Mouse (Mus musculus) MEL (cell line): ENCODE data around the gene Toe1. TPM values are rescaled to one million over a fixed set of nuclear protein-coding genes. Genes with fewer than 3 reads are reported as not detected.

ENCODE experiments used
- DNase-seq: peaks from one replicate; pipeline ENCODE4 v3.0.0; 2011; ENCODE audit warnings: low read depth, low spot score
- H3K27ac ChIP-seq: 2 replicates; pipeline ENCODE4 v1.5.1; 2012; ENCODE audit warnings: low read depth, mild to moderate bottlenecking, control low read depth, low read length, moderate library complexity; ENCODE audit not compliant: control insufficient read depth
- H3K27me3 ChIP-seq, 2 experiments: fragments of 150-350 bp in 1 of 2; sonication (generic) in 1 of 2; 2 replicates each; pipeline ENCODE4 v1.6.1; 2012; ENCODE audit warnings: low read length in 2 of 2, mild to moderate bottlenecking in 2 of 2, improper control_type of control experiment in 1 of 2, moderate library complexity in 1 of 2; ENCODE audit not compliant: insufficient read depth in 2 of 2, control insufficient read depth in 1 of 2
- H3K36me3 ChIP-seq, 2 experiments: 2 replicates each; pipeline ENCODE4 v1.6.1; 2012 to 2014; ENCODE audit warnings: low read length in 2 of 2, improper control_type of control experiment in 1 of 2, inconsistent platforms in 1 of 2, mild to moderate bottlenecking in 1 of 2; ENCODE audit not compliant: insufficient read depth in 2 of 2, control insufficient read depth in 1 of 2
- H3K4me1 ChIP-seq, 2 experiments: fragments of 150-350 bp in 1 of 2; sonication (generic) in 1 of 2; 2 replicates each; pipeline ENCODE4 v1.6.1; 2012; ENCODE audit warnings: low read length in 2 of 2, improper control_type of control experiment in 1 of 2, mild to moderate bottlenecking in 1 of 2; ENCODE audit not compliant: insufficient read depth in 2 of 2, control insufficient read depth in 1 of 2
- H3K4me3 ChIP-seq, 2 experiments: fragments of 150-350 bp in 1 of 2; sonication (generic) in 1 of 2; 2 replicates each; pipeline ENCODE4 v1.5.1; 2012; ENCODE audit warnings: low read depth in 2 of 2, low read length in 2 of 2, mild to moderate bottlenecking in 2 of 2, moderate library complexity in 2 of 2, control low read depth in 1 of 2, improper control_type of control experiment in 1 of 2; ENCODE audit not compliant: control insufficient read depth in 1 of 2, insufficient read depth in 1 of 2
- H3K79me2 ChIP-seq: 2 replicates; pipeline ENCODE4 v1.6.1; 2012; ENCODE audit warnings: mild to moderate bottlenecking, low read length, moderate library complexity; ENCODE audit not compliant: control insufficient read depth, poor library complexity, insufficient read depth
- H3K9ac ChIP-seq: 2 replicates; pipeline ENCODE4 v1.6.1; 2012; ENCODE audit warnings: low read depth, mild to moderate bottlenecking, control low read depth, low read length, moderate library complexity; ENCODE audit not compliant: control insufficient read depth, poor library complexity, severe bottlenecking
- H3K9me3 ChIP-seq: fragments of 150-350 bp; sonication (generic); replicated peaks from 2 replicates; pipeline ENCODE4 v1.6.1; 2012; ENCODE audit warnings: mild to moderate bottlenecking, low read length, improper control_type of control experiment, moderate library complexity; ENCODE audit not compliant: insufficient read depth
- BHLHE40 ChIP-seq: IDR thresholded peaks from 2 replicates; pipeline ENCODE4 v1.6.1; 2012; ENCODE audit warnings: low read depth, mild to moderate bottlenecking, inconsistent platforms, low read length, improper control_type of control experiment, borderline replicate concordance
- CHD1 ChIP-seq: IDR thresholded peaks from 2 replicates; pipeline ENCODE4 v1.6.1; 2012; ENCODE audit warnings: low read depth, mild to moderate bottlenecking, inconsistent platforms, low read length, improper control_type of control experiment
- CTCF ChIP-seq, 3 experiments: IDR thresholded peaks in 2 of 3; conservative IDR thresholded peaks in 1 of 3; 2 replicates each; pipeline ENCODE4 v1.5.1; 2011 to 2012; ENCODE audit warnings: low read length in 3 of 3, low read depth in 2 of 3, mild to moderate bottlenecking in 2 of 3, improper control_type of control experiment in 1 of 3, inconsistent platforms in 1 of 3, mixed read lengths in 1 of 3, moderate library complexity in 1 of 3; ENCODE audit not compliant: control insufficient read depth in 1 of 3, insufficient read depth in 1 of 3, poor library complexity in 1 of 3, severe bottlenecking in 1 of 3
- ETS1 ChIP-seq: IDR thresholded peaks from 2 replicates; pipeline ENCODE4 v1.6.1; 2012; ENCODE audit warnings: low read depth, mild to moderate bottlenecking, inconsistent platforms, low read length, improper control_type of control experiment, moderate library complexity
- HCFC1 ChIP-seq: IDR thresholded peaks from 2 replicates; pipeline ENCODE4 v1.6.1; 2012; ENCODE audit warnings: low read depth, mild to moderate bottlenecking, inconsistent platforms, low read length, improper control_type of control experiment, moderate library complexity
- KAT2A ChIP-seq: conservative IDR thresholded peaks from 2 replicates; pipeline ENCODE4 v1.6.1; 2012; ENCODE audit warnings: low read depth, low read length, improper control_type of control experiment, inconsistent platforms
- MAFK ChIP-seq: IDR thresholded peaks from 2 replicates; pipeline ENCODE4 v1.6.1; 2011; ENCODE audit warnings: low read depth, mild to moderate bottlenecking, low read length, improper control_type of control experiment, borderline replicate concordance
- MAX ChIP-seq: IDR thresholded peaks from 2 replicates; pipeline ENCODE4 v1.6.1; 2011; ENCODE audit warnings: low read length, improper control_type of control experiment
- MXI1 ChIP-seq: IDR thresholded peaks from 2 replicates; pipeline ENCODE4 v1.6.1; 2011; ENCODE audit warnings: mild to moderate bottlenecking, low read depth, low read length, improper control_type of control experiment
- MYB ChIP-seq: IDR thresholded peaks from 2 replicates; pipeline ENCODE4 v1.6.1; 2011; ENCODE audit warnings: mild to moderate bottlenecking, low read depth, low read length, improper control_type of control experiment
- NRF1 ChIP-seq: IDR thresholded peaks from 2 replicates; pipeline ENCODE4 v1.6.1; 2014; ENCODE audit warnings: low read depth, mild to moderate bottlenecking, inconsistent platforms, low read length, improper control_type of control experiment, moderate library complexity; ENCODE audit not compliant: poor library complexity, insufficient read depth, severe bottlenecking
- POLR2A ChIP-seq, 2 experiments: IDR thresholded peaks; 2 replicates each; pipeline ENCODE4 v1.6.1; 2011 to 2012; ENCODE audit warnings: low read length in 2 of 2, mild to moderate bottlenecking in 2 of 2, control low read depth in 1 of 2, improper control_type of control experiment in 1 of 2, low read depth in 1 of 2, moderate library complexity in 1 of 2; ENCODE audit not compliant: control insufficient read depth in 1 of 2, insufficient read depth in 1 of 2, poor library complexity in 1 of 2
- POLR2AphosphoS2 ChIP-seq: IDR thresholded peaks from 2 replicates; pipeline ENCODE4 v1.6.1; 2011; ENCODE audit warnings: low read length, improper control_type of control experiment
- POLR2AphosphoS5 ChIP-seq: IDR thresholded peaks from 2 replicates; pipeline ENCODE4 v1.6.1; 2012; ENCODE audit warnings: low read depth, borderline replicate concordance, mild to moderate bottlenecking, inconsistent platforms, low read length, moderate library complexity, mixed read lengths
- RCOR1 ChIP-seq: IDR thresholded peaks from 2 replicates; pipeline ENCODE4 v1.6.1; 2012; ENCODE audit warnings: low read depth, mild to moderate bottlenecking, inconsistent platforms, low read length, improper control_type of control experiment
- SIN3A ChIP-seq: IDR thresholded peaks from 2 replicates; pipeline ENCODE4 v1.6.1; 2012; ENCODE audit warnings: low read length, improper control_type of control experiment, inconsistent platforms
- SMC3 ChIP-seq: IDR thresholded peaks from 2 replicates; pipeline ENCODE4 v1.6.1; 2011; ENCODE audit warnings: low read depth, low read length, improper control_type of control experiment
- USF1 ChIP-seq: IDR thresholded peaks from 2 replicates; pipeline ENCODE4 v1.6.1; 2014; ENCODE audit warnings: low read depth, mild to moderate bottlenecking, inconsistent platforms, low read length, improper control_type of control experiment, moderate library complexity
- USF2 ChIP-seq, 2 experiments: IDR thresholded peaks; 2 replicates each; pipeline ENCODE4 v1.6.1; 2011 to 2012; ENCODE audit warnings: improper control_type of control experiment in 2 of 2, low read length in 2 of 2, borderline replicate concordance in 1 of 2, inconsistent platforms in 1 of 2, low read depth in 1 of 2, mild to moderate bottlenecking in 1 of 2; ENCODE audit not compliant: insufficient read depth in 1 of 2
- ZC3H11A ChIP-seq: IDR thresholded peaks from 2 replicates; pipeline ENCODE4 v1.6.1; 2012; ENCODE audit warnings: low read depth, mild to moderate bottlenecking, inconsistent platforms, low read length, improper control_type of control experiment
- ZNF384 ChIP-seq: IDR thresholded peaks from 2 replicates; pipeline ENCODE4 v1.6.1; 2012; ENCODE audit warnings: low read depth, mild to moderate bottlenecking, inconsistent platforms, low read length, improper control_type of control experiment
- polyA plus RNA-seq, 2 experiments: library from polyadenylated mRNA; stranded (reverse) in 1 of 2; unstranded in 1 of 2; fragments of >175 nt in 1 of 2; fragments of >200 nt in 1 of 2; gene quantifications; 2 replicates each; pipeline versions ENCODE4 v1.2.1 to v1.2.4; 2012; ENCODE audit warnings: low replicate concordance in 2 of 2, low read depth in 1 of 2; ENCODE audit not compliant: insufficient read length in 2 of 2, insufficient read depth in 1 of 2, missing spikeins in 1 of 2
- total RNA-seq: library from RNA; depleted of rRNA; stranded (reverse); fragments of 300-350 nt; gene quantifications from 2 replicates; pipeline ENCODE4 v1.2.3, GENCODE M21; 2012

The Toe1 gene
- total and polyA plus RNA-seq, 3 experiments, result 38.3 to 49.3 TPM; not detected in 1

DNA sequence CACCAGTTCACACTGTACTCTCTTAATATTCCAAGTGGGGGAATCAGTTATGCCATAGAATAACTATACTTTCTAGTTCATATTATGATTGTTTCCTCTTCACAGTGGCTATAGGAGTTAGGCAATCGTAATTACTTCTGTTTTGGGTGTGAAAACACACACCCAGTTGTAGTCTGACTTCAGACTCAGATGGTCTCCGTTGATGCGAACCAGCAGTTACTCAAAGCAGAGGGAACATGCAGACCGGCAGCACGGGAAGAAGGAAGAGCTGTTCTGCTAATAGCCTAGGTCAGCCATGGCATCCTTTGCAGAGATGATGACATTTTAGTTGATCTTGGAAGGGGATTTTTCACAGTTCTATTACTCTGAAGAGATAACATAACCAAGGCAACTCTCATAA lies 38.9 kb downstream of the Toe1 start:
- no peak overlapping the region for H3K9ac ChIP-seq
- no peak overlapping the region for H3K4me3 ChIP-seq
- H3K27ac ChIP-seq, result no peak overlapping the region
- TF ChIP-seq POLR2AphosphoS5 (no peak), USF2 (IDR thresholded peaks at IDR 0.05; ENCODE audit: borderline replicate concordance in 1 of 2, insufficient read depth in 1 of 2, low read depth in 1 of 2, low read length in 2 of 2) (no peak), ZC3H11A (no peak), RCOR1 (no peak), MYB (no peak), ETS1 (no peak)
- no peak for DNase-seq
- H3K4me1 ChIP-seq, result no peaks in the 10 kb centered on the region
- no peaks in the 10 kb centered on the region for H3K9me3 ChIP-seq
- H3K79me2 ChIP-seq, result no peaks in the 10 kb centered on the region
- H3K27me3 ChIP-seq, result no peaks in the 10 kb centered on the region
- H3K36me3 ChIP-seq, result no peaks in the 10 kb centered on the region; a peak in 1 of 4 replicates

DNA sequence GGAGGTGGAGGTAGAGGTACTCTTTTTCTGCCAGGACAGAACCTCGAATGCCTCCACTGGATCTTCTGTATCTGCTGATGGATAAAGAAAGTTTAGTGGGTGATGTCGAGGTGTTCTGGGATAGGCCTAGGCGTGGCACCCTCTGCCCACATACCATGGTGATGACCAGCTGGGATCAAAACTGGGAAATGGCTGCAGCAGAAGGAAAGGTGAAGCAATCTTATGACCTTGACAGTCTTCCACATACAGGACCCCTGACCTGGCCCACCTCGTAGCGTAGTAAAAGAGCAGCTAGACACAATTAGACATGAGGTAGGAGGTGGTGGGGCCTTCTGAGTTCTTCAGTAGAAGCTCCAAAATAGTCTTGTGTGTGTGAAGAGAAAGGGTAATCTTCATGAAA lies 43.4 kb downstream of the Toe1 start:
- Histone ChIP-seq H3K79me2 (no peaks in the 10 kb centered on the region), H3K9me3 (no peaks in the 10 kb centered on the region), H3K4me1 (no peaks in the 10 kb centered on the region), H3K36me3 (peaks cover 0 to 2% of the 10 kb centered on the region in 2 experiments; a peak in 1 of 4 replicates), H3K27me3 (no peaks in the 10 kb centered on the region), H3K4me3 (no peak overlapping the region), H3K27ac (no peak overlapping the region), H3K9ac (no peak overlapping the region)
- DNase-seq, result no peak
- TF ChIP-seq CHD1 (no peak), BHLHE40 (no peak), RCOR1 (no peak), CTCF (IDR thresholded peaks at IDR 0.05 in 2 of 3, conservative IDR thresholded peaks at IDR 0.05 in 1 of 3; ENCODE audit: control insufficient read depth in 1 of 3, insufficient read depth in 1 of 3, low read depth in 2 of 3, low read length in 3 of 3, poor library complexity in 1 of 3, severe bottlenecking in 1 of 3) (no peak), MAX (no peak), ETS1 (no peak), POLR2AphosphoS2 (no peak), ZNF384 (no peak), MXI1 (no peak), POLR2A (IDR thresholded peaks at IDR 0.05; ENCODE audit: control insufficient read depth in 1 of 2, insufficient read depth in 1 of 2, low read depth in 1 of 2, low read length in 2 of 2, poor library complexity in 1 of 2) (no peak), MAFK (no peak), KAT2A (no peak), POLR2AphosphoS5 (no peak), HCFC1 (no peak), USF1 (no peak), NRF1 (no peak), SMC3 (no peak), SIN3A (no peak)
